Mouse (Mus musculus) spleen, adult 2 months (tissue): ENCODE data around the gene Jmy. TPM values are rescaled to one million over a fixed set of nuclear protein-coding genes. Genes with fewer than 3 reads are reported as not detected.

Experiments
- DNase-seq, 2 experiments: peaks; one replicate each; pipeline versions ENCODE4 v3.0.0 to v3.0.0-alpha.2; 2012 to 2021; ENCODE audit warnings: low spot score in 2 of 2, low read depth in 1 of 2
- H3K27ac ChIP-seq: fragments of 200-500 bp; 2 replicates; pipeline ENCODE4 v1.5.1; 2012; ENCODE audit warnings: low read length, inconsistent platforms; ENCODE audit not compliant: insufficient read depth
- H3K27me3 ChIP-seq: fragments of 200-500 bp; 2 replicates; pipeline ENCODE4 v1.6.1; 2012; ENCODE audit warnings: mild to moderate bottlenecking, moderate library complexity, low read length, inconsistent platforms; ENCODE audit not compliant: control insufficient read depth, insufficient read depth
- H3K36me3 ChIP-seq: fragments of 200-500 bp; 2 replicates; pipeline ENCODE4 v1.6.1; 2012; ENCODE audit warnings: mild to moderate bottlenecking, low read length, inconsistent platforms; ENCODE audit not compliant: control insufficient read depth, insufficient read depth
- H3K4me1 ChIP-seq: fragments of 200-500 bp; 2 replicates; pipeline ENCODE4 v1.6.1; 2011; ENCODE audit warnings: inconsistent platforms; ENCODE audit not compliant: control insufficient read depth, insufficient read depth, insufficient read length
- H3K4me3 ChIP-seq: fragments of 200-500 bp; 2 replicates; pipeline ENCODE4 v1.5.1; 2011; ENCODE audit warnings: mild to moderate bottlenecking, inconsistent platforms; ENCODE audit not compliant: insufficient read depth, insufficient read length; ENCODE audit errors: extremely low read depth
- CTCF ChIP-seq: fragments of 200-500 bp; IDR thresholded peaks from 2 replicates; pipeline ENCODE4 v1.5.1; 2011; ENCODE audit warnings: mild to moderate bottlenecking, inconsistent platforms; ENCODE audit not compliant: insufficient read depth, insufficient read length, insufficient replicate concordance; ENCODE audit errors: extremely low read depth
- POLR2A ChIP-seq: fragments of 200-500 bp; IDR thresholded peaks from 2 replicates; pipeline ENCODE4 v1.6.1; 2011; ENCODE audit warnings: low read depth, low read length, inconsistent platforms
- WGBS: fragments of 180-500 bp; shearing (Covaris S2); methylation state at CpG from one replicate; pipeline ENCODE4 v1.1.7; 2018; 5-methylcytosine and 5-hydroxymethylcytosine counted together
- polyA plus RNA-seq: library from polyadenylated mRNA; depleted of rRNA; stranded (reverse); fragments of >200 nt; gene quantifications from 2 replicates; pipeline ENCODE4 v1.2.3, GENCODE M21; 2012

Gene Jmy
- polyA plus RNA-seq, 1 experiment: 5.1 TPM

DNA sequence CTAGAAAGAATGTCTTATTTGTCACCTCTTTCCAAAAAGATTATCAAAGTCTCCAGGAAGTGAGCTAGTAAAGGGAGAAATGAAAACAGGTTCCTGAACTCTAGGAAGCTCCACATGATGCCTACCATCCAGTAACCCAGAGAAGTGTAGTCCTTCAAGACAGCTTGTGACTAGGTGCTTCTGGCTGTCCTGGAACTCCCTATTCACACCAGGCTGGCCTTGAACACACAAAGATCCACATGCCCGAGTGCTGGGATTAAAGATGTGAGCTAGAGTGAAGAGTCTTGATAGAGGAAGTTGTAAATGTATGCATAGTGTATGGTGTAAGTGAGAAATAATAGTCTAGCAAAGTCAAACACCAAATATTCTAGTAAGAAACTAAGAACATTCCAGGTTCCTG is 2.6 kb downstream of the Jmy start:
- TF ChIP-seq POLR2A (no peak), CTCF (no peak)
- H3K4me3 ChIP-seq: no peak overlapping the region
- WGBS: 51% methylated on average over 1 of the region's 1 CpGs

DNA sequence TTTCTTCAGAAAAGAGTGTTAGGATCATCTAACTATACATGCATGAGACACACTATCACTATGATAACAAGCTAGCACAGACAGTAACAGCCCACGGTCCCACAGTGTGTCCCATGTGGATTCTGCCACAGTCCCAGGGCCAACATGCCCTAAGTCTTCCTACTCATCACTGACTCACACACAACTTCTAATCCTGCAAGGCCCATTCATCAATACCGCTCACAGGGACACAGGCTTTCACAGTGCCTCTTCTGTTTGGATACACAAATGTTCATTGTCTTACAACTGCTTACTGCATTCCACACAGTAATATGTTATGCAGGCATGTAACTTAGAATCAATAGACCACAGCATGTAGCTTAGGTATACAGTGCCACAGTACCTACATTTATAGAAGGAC is 11.1 kb downstream of the Jmy start:
- WGBS: 93% methylated on average over 2 of the region's 2 CpGs
- H3K27ac ChIP-seq: no peak overlapping the region
- H3K4me1 ChIP-seq: no peaks in the 10 kb centered on the region
- H3K4me3 ChIP-seq: no peak overlapping the region
- DNase-seq: no peak
- no peaks in the 10 kb centered on the region for H3K36me3 ChIP-seq
- no peaks in the 10 kb centered on the region for H3K27me3 ChIP-seq
- TF ChIP-seq CTCF (no peak), POLR2A (no peak)

More for the DNA sequence above, 2.6 kb downstream of the Jmy start:
- H3K4me1 ChIP-seq: peaks cover 3% of the 10 kb centered on the region
- no peak overlapping the region for H3K27ac ChIP-seq
- no peak for DNase-seq
- H3K27me3 ChIP-seq: peaks cover 8% of the 10 kb centered on the region
- H3K36me3 ChIP-seq: no peaks in the 10 kb centered on the region; the same call in 1 of the 2 replicates

- 99% methylated on average over 8 of the region's 8 CpGs for WGBS
- no peak for DNase-seq
- no peak overlapping the region for H3K27ac ChIP-seq
- no peak overlapping the region for H3K4me3 ChIP-seq
- TF ChIP-seq CTCF (no peak), POLR2A (no peak)
- no peaks in the 10 kb centered on the region for H3K4me1 ChIP-seq
- no peaks in the 10 kb centered on the region for H3K27me3 ChIP-seq
- H3K36me3 ChIP-seq: no peaks in the 10 kb centered on the region
Measured at GRCm38 (mm10) chr13:93487734-93488133, 11.9 kb downstream of the Jmy start.

GRCm38 (mm10) chr13:93484276-93484675 is 15.3 kb downstream of the Jmy start:
- WGBS: 95% methylated on average over 3 of the region's 3 CpGs
- Histone ChIP-seq H3K27me3 (no peaks in the 10 kb centered on the region), H3K4me1 (no peaks in the 10 kb centered on the region), H3K36me3 (no peaks in the 10 kb centered on the region), H3K27ac (no peak overlapping the region), H3K4me3 (no peak overlapping the region)
- TF ChIP-seq CTCF: no peak
- TF ChIP-seq POLR2A: no peak
- no peak for DNase-seq

GRCm38 (mm10) chr13:93481110-93481509 is 18.5 kb downstream of the Jmy start:
- no peak overlapping the region for H3K4me3 ChIP-seq
- H3K27me3 ChIP-seq: no peaks in the 10 kb centered on the region
- no peak for DNase-seq
- H3K27ac ChIP-seq: no peak overlapping the region
- no peaks in the 10 kb centered on the region for H3K4me1 ChIP-seq
- H3K36me3 ChIP-seq: no peaks in the 10 kb centered on the region
- WGBS: 94% methylated on average over 3 of the region's 3 CpGs
- no peak for TF ChIP-seq POLR2A
- TF ChIP-seq CTCF: no peak

- no peak overlapping the region for H3K27ac ChIP-seq
- TF ChIP-seq POLR2A (no peak), CTCF (no peak)
- no peaks in the 10 kb centered on the region for H3K27me3 ChIP-seq
- H3K4me3 ChIP-seq: no peak overlapping the region
- no peaks in the 10 kb centered on the region for H3K36me3 ChIP-seq
- H3K4me1 ChIP-seq: no peaks in the 10 kb centered on the region
- WGBS: 68% methylated on average over 3 of the region's 3 CpGs
- no peak for DNase-seq
Measured at GRCm38 (mm10) chr13:93478344-93478743, 21.3 kb downstream of the Jmy start.

GRCm38 (mm10) chr13:93468355-93468754 is 31.3 kb downstream of the Jmy start:
- no peaks in the 10 kb centered on the region for H3K4me1 ChIP-seq
- H3K36me3 ChIP-seq: peaks cover 7% of the 10 kb centered on the region
- H3K27me3 ChIP-seq: no peaks in the 10 kb centered on the region
- DNase-seq: no peak
- TF ChIP-seq CTCF (no peak), POLR2A (no peak)
- 95% methylated on average over 3 of the region's 3 CpGs for WGBS
- no peak overlapping the region for H3K4me3 ChIP-seq
- no peak overlapping the region for H3K27ac ChIP-seq
